Mouse (Mus musculus): ENCODE results near the gene Tox2. TPM values are rescaled to one million over a fixed set of nuclear protein-coding genes. Genes with fewer than 3 reads are reported as not detected.

Tox2 gene
- polyA plus RNA-seq (2015; fragmentation: Nextera tagmentation; extraction: Ambion mirVana) = 17.6 and 22.9 TPM in 2 replicates

DNA sequence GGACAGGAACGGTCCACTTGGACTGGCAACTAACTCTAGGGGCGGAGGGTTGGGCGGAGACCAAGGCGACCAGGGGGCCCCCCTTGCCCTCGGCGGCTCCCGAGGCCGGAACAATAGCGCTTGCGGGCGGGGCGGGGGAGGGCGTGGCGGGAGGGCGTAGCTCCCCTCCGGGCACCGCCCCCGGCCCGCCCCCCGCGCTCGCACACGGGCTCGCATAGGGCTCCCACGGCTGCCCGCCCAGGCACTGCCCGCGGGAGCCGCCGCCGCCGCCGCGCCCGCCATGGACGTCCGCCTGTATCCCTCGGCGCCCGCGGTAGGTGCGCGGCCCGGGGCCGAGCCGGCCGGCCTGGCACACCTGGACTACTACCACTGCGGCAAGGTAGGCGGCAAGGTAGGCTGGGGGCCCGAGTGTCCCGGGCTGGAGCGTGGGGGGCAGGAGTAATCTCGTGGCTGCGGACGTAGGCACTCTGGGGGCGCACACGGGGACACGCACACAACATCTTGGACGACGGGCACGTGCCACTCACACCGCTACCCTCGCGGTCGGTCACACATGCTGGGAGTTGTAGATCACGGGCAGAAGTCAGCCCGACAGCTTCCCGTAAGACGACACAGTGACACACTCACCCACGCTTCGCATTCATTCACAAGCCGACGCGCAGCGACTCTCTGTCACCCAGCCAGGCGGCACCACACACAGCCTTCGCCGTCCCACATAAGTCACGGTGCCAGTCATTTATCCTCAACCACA, at the start of gene Tox2:
Gene Tox2 (plus strand): TSS at position 242 of the 751 bp plus-strand sequence.
- Histone ChIP-seq H3K27me3 (replicated peaks; ENCODE audit: control insufficient read depth, insufficient read depth, low read length) (peaks cover 11% of the 10 kb centered on the region), H3K4me1 (replicated peaks; ENCODE audit: control insufficient read depth, insufficient read depth, low read length) (peaks cover 30% of the 10 kb centered on the region), H3K36me3 (ENCODE audit: control insufficient read depth, insufficient read depth) (no peaks in the 10 kb centered on the region), H3K9ac (replicated peaks; ENCODE audit: low read depth, low read length) (peak within 1 kb of the TSS; percentile 43), H3K9me3 (ENCODE audit: control insufficient read depth, low read length) (no peaks in the 10 kb centered on the region), H3K4me2 (ENCODE audit: low read length) (peak within 1 kb of the TSS; percentile 69), H3K4me3 (replicated peaks; ENCODE audit: low read length) (peak within 1 kb of the TSS; percentile 45), H3K27ac (ENCODE audit: low read length) (no peak within 1 kb of the TSS)
- under 1% methylated on average over 64 of the region's 79 CpGs for WGBS
- peak; percentile 86 for ATAC-seq

DNA sequence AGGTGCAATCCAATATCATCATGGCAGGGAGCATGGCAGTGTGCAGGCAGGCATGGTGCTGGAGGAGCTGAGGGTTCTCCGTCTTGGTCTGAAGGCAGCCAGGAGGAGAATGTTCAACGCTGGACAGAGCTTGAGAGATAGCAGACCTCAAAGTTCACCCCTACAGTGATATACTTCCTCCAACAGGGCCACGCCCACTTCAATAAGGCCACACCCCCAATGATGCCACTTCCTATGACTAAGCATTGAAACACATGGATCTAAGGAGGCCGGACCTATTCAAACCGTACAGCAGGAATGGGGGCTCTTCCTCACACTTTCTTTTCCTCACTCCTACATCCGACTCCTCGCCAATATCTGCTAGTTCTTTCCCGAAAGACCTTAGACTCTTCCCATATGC, 48.3 kb upstream of the Tox2 start:
- no peak overlapping the region for H3K27ac ChIP-seq (ENCODE audit: low read length)
- H3K27me3 ChIP-seq (replicated peaks; ENCODE audit: control insufficient read depth, insufficient read depth, low read length) = peaks cover 5% of the 10 kb centered on the region; the same call in 1 of the 2 replicates
- H3K9me3 ChIP-seq (ENCODE audit: control insufficient read depth, low read length) = no peaks in the 10 kb centered on the region
- no peak overlapping the region for H3K4me2 ChIP-seq (ENCODE audit: low read length)
- WGBS = 94% methylated on average over 8 of the region's 8 CpGs
- no peaks in the 10 kb centered on the region for H3K36me3 ChIP-seq (ENCODE audit: control insufficient read depth, insufficient read depth)
- H3K9ac ChIP-seq (replicated peaks; ENCODE audit: low read depth, low read length) = no peak overlapping the region
- H3K4me1 ChIP-seq (replicated peaks; ENCODE audit: control insufficient read depth, insufficient read depth, low read length) = peaks cover 12% of the 10 kb centered on the region
- no peak overlapping the region for H3K4me3 ChIP-seq (replicated peaks; ENCODE audit: low read length)
- ATAC-seq = no peak

DNA sequence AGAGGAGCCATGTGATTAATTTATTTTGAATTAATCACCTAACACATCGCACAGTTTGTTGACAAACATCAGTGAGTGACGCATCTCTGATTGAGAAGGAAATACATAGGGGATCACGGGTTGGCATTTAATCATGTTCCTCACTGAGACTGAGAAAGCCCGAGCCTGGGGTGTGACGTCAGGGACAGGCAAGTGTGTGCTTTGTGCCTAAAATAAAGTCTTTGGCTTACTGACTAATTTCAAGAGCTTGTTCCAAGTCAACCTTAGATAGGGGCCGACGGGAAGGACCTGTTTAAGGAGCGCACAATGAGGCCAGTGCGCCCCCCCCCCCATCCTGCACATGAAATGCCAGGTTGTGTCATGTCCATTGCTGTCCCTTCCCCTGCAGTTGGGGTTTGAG, 43.9 kb upstream of the Tox2 start:
- Histone ChIP-seq H3K27ac (ENCODE audit: low read length) (no peak overlapping the region), H3K4me2 (ENCODE audit: low read length) (no peak overlapping the region), H3K4me3 (replicated peaks; ENCODE audit: low read length) (no peak overlapping the region), H3K36me3 (ENCODE audit: control insufficient read depth, insufficient read depth) (no peaks in the 10 kb centered on the region), H3K27me3 (replicated peaks; ENCODE audit: control insufficient read depth, insufficient read depth, low read length) (peaks cover 5% of the 10 kb centered on the region; the same call in 1 of the 2 replicates), H3K4me1 (replicated peaks; ENCODE audit: control insufficient read depth, insufficient read depth, low read length) (no peaks in the 10 kb centered on the region), H3K9ac (replicated peaks; ENCODE audit: low read depth, low read length) (no peak overlapping the region), H3K9me3 (ENCODE audit: control insufficient read depth, low read length) (no peaks in the 10 kb centered on the region)
- WGBS = 79% methylated on average over 9 of the region's 9 CpGs
- ATAC-seq = no peak

GRCm38 (mm10) chr2:163164461-163164990, 38.4 kb upstream of the Tox2 start:
- Histone ChIP-seq H3K4me3 (replicated peaks; ENCODE audit: low read length) (no peak overlapping the region), H3K4me2 (ENCODE audit: low read length) (no peak overlapping the region), H3K36me3 (ENCODE audit: control insufficient read depth, insufficient read depth) (no peaks in the 10 kb centered on the region), H3K4me1 (replicated peaks; ENCODE audit: control insufficient read depth, insufficient read depth, low read length) (no peaks in the 10 kb centered on the region), H3K27me3 (replicated peaks; ENCODE audit: control insufficient read depth, insufficient read depth, low read length) (no peaks in the 10 kb centered on the region), H3K27ac (ENCODE audit: low read length) (no peak overlapping the region), H3K9ac (replicated peaks; ENCODE audit: low read depth, low read length) (no peak overlapping the region), H3K9me3 (ENCODE audit: control insufficient read depth, low read length) (no peaks in the 10 kb centered on the region)
- no peak for ATAC-seq
- WGBS = 91% methylated on average over 10 of the region's 10 CpGs

DNA sequence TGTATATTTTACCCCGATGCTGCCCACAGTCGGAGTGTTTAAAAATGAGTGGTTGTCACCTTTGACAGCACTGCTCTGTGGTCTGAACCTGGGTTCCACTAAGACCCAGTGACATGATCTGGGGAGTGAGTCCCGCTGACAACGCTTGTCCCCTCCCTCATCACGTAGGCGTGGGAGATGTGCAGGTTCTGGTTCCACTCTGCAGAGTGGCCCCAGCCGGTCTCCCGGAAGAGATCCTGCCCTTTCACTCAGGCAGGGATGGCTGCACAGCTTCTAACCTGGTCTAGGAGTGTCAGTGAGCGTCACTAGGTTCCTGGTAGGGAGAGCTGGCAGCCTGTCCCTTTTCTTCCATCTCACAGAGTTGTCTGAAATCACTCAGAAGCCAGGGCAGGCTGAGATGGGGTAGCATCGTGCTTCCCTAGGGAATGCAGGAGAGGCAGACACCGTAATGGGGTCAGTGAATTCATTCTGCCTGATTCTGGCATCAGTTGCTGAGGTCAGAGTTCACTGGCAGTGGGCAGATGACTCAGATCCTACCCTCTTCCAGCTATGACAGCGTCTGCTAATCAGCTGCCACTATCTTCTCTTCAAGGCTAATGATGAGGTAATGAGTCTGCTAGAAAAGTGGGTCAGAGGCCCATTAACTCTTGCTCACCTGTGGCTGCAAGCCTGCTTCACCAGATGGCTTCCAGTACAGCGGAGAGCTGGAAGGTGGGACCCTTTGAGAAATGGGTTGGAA, 36.7 kb upstream of the Tox2 start:
- Histone ChIP-seq H3K9me3 (ENCODE audit: control insufficient read depth, low read length) (no peaks in the 10 kb centered on the region), H3K27me3 (replicated peaks; ENCODE audit: control insufficient read depth, insufficient read depth, low read length) (no peaks in the 10 kb centered on the region), H3K4me1 (replicated peaks; ENCODE audit: control insufficient read depth, insufficient read depth, low read length) (no peaks in the 10 kb centered on the region), H3K4me3 (replicated peaks; ENCODE audit: low read length) (no peak overlapping the region), H3K4me2 (ENCODE audit: low read length) (no peak overlapping the region), H3K9ac (replicated peaks; ENCODE audit: low read depth, low read length) (no peak overlapping the region), H3K36me3 (ENCODE audit: control insufficient read depth, insufficient read depth) (no peaks in the 10 kb centered on the region), H3K27ac (ENCODE audit: low read length) (no peak overlapping the region)
- 63% methylated on average over 13 of the region's 13 CpGs for WGBS
- ATAC-seq = no peak

DNA sequence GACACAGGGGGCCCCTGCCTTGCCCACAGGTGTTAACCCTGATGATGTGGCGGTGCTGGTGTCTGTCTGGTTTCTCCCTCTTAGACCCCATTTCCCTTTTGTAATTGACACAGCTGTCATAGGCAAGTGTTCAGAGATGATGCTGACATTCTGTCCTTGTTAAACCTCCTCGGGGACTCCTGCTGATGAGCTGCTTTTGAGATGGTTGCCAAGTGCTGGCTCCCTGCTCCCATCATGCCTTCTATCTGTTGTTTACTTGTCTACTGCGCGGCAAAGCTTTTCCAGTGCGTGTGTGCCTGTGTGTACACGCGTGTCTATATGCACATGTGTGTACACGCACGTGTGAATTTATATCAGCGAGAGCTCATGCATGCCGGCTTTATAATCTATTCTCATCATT, 31.0 kb upstream of the Tox2 start:
- WGBS = 81% methylated on average over 11 of the region's 11 CpGs
- Histone ChIP-seq H3K36me3 (ENCODE audit: control insufficient read depth, insufficient read depth) (no peaks in the 10 kb centered on the region), H3K27me3 (replicated peaks; ENCODE audit: control insufficient read depth, insufficient read depth, low read length) (no peaks in the 10 kb centered on the region), H3K9ac (replicated peaks; ENCODE audit: low read depth, low read length) (no peak overlapping the region), H3K4me1 (replicated peaks; ENCODE audit: control insufficient read depth, insufficient read depth, low read length) (peaks cover 11% of the 10 kb centered on the region), H3K9me3 (ENCODE audit: control insufficient read depth, low read length) (no peaks in the 10 kb centered on the region), H3K4me3 (replicated peaks; ENCODE audit: low read length) (no peak overlapping the region), H3K4me2 (ENCODE audit: low read length) (no peak overlapping the region), H3K27ac (ENCODE audit: low read length) (no peak overlapping the region)
- ATAC-seq = no peak

DNA sequence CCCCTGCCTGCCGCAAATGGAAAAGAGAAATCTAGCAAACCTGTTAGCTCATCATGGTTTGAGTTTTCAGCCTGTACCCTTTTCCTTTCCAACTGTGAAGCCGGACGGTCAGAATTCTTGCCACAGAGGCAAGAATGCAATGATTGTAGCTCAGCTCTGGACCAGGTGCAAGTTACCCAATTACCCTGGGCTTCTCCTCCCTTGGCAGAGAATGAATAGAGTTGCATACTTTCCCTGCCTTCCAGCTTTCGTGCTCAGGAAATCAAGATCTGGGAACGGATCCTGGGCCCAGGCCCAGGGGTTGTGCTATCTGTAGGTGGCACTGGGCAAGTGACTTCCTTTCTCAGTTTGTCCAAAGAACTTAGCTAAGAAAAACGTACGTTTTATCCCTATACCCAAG, 28.9 kb upstream of the Tox2 start:
- H3K4me1 ChIP-seq (replicated peaks; ENCODE audit: control insufficient read depth, insufficient read depth, low read length) = peaks cover 11% of the 10 kb centered on the region
- no peak overlapping the region for H3K4me2 ChIP-seq (ENCODE audit: low read length)
- no peak overlapping the region for H3K9ac ChIP-seq (replicated peaks; ENCODE audit: low read depth, low read length)
- no peak overlapping the region for H3K4me3 ChIP-seq (replicated peaks; ENCODE audit: low read length)
- 21% methylated on average over 7 of the region's 7 CpGs for WGBS
- H3K9me3 ChIP-seq (ENCODE audit: control insufficient read depth, low read length) = no peaks in the 10 kb centered on the region
- H3K27ac ChIP-seq (ENCODE audit: low read length) = no peak overlapping the region
- ATAC-seq = 0 out of 2 replicates have a peak, but pooled peaks have one; percentile 33
- H3K36me3 ChIP-seq (ENCODE audit: control insufficient read depth, insufficient read depth) = no peaks in the 10 kb centered on the region
- H3K27me3 ChIP-seq (replicated peaks; ENCODE audit: control insufficient read depth, insufficient read depth, low read length) = no peaks in the 10 kb centered on the region

GRCm38 (mm10) chr2:163175831-163176230, 27.1 kb upstream of the Tox2 start:
- no peak overlapping the region for H3K4me3 ChIP-seq (replicated peaks; ENCODE audit: low read length)
- H3K27ac ChIP-seq (ENCODE audit: low read length) = no peak overlapping the region
- no peak for ATAC-seq
- no peaks in the 10 kb centered on the region for H3K36me3 ChIP-seq (ENCODE audit: control insufficient read depth, insufficient read depth)
- no peaks in the 10 kb centered on the region for H3K9me3 ChIP-seq (ENCODE audit: control insufficient read depth, low read length)
- 82% methylated on average over 7 of the region's 8 CpGs for WGBS
- H3K27me3 ChIP-seq (replicated peaks; ENCODE audit: control insufficient read depth, insufficient read depth, low read length) = no peaks in the 10 kb centered on the region; the same call in 1 of the 2 replicates
- H3K9ac ChIP-seq (replicated peaks; ENCODE audit: low read depth, low read length) = no peak overlapping the region
- H3K4me1 ChIP-seq (replicated peaks; ENCODE audit: control insufficient read depth, insufficient read depth, low read length) = peaks cover 11% of the 10 kb centered on the region
- no peak overlapping the region for H3K4me2 ChIP-seq (ENCODE audit: low read length)

- 78% methylated on average over 7 of the region's 7 CpGs for WGBS
- Histone ChIP-seq H3K4me3 (replicated peaks; ENCODE audit: low read length) (no peak overlapping the region), H3K4me1 (replicated peaks; ENCODE audit: control insufficient read depth, insufficient read depth, low read length) (peaks cover 11% of the 10 kb centered on the region), H3K9me3 (ENCODE audit: control insufficient read depth, low read length) (no peaks in the 10 kb centered on the region), H3K9ac (replicated peaks; ENCODE audit: low read depth, low read length) (no peak overlapping the region), H3K36me3 (ENCODE audit: control insufficient read depth, insufficient read depth) (no peaks in the 10 kb centered on the region), H3K4me2 (ENCODE audit: low read length) (no peak overlapping the region), H3K27ac (ENCODE audit: low read length) (no peak overlapping the region), H3K27me3 (replicated peaks; ENCODE audit: control insufficient read depth, insufficient read depth, low read length) (no peaks in the 10 kb centered on the region; the same call in 1 of the 2 replicates)
- ATAC-seq = no peak
Measured at GRCm38 (mm10) chr2:163176502-163176901, 26.4 kb upstream of the Tox2 start.

Data from forebrain, embryonic 16.5 days (tissue).